Mouse (Mus musculus): ENCODE data around the gene Ipmk.

Ipmk gene

GRCm38 (mm10) chr10:71347509-71347949, at the start of gene Ipmk:
Gene Ipmk (plus strand): TSS chr10:71347763.
- peak; percentile 93 for DNase-seq (ENCODE audit: low read depth)

GRCm38 (mm10) chr10:71300161-71300560, 47.4 kb upstream of the Ipmk start:
- no peak for DNase-seq (ENCODE audit: low read depth)

- DNase-seq (ENCODE audit: low read depth) = no peak
These were observed 45.1 kb upstream of the Ipmk start for GRCm38 (mm10) chr10:71302490-71302889.

GRCm38 (mm10) chr10:71306190-71306589, 41.4 kb upstream of the Ipmk start:
- no peak for DNase-seq (ENCODE audit: low read depth)

- no peak for DNase-seq (ENCODE audit: low read depth)
These were observed 40.8 kb upstream of the Ipmk start for GRCm38 (mm10) chr10:71306759-71307158.

GRCm38 (mm10) chr10:71308199-71308598, 39.4 kb upstream of the Ipmk start:
- DNase-seq (ENCODE audit: low read depth) = no peak

- DNase-seq (ENCODE audit: low read depth) = no peak
These were observed 37.3 kb upstream of the Ipmk start for GRCm38 (mm10) chr10:71310288-71310687.

GRCm38 (mm10) chr10:71314596-71314995, 33.0 kb upstream of the Ipmk start:
- no peak for DNase-seq (ENCODE audit: low read depth)

- no peak for DNase-seq (ENCODE audit: low read depth)
These were observed 31.5 kb upstream of the Ipmk start for GRCm38 (mm10) chr10:71316056-71316455.

GRCm38 (mm10) chr10:71316497-71316896, 31.1 kb upstream of the Ipmk start:
- DNase-seq (ENCODE audit: low read depth) = no peak

GRCm38 (mm10) chr10:71323669-71324068, 23.9 kb upstream of the Ipmk start:
- no peak for DNase-seq (ENCODE audit: low read depth)

- no peak for DNase-seq (ENCODE audit: low read depth)
These were observed 21.4 kb upstream of the Ipmk start for GRCm38 (mm10) chr10:71326123-71326522.

GRCm38 (mm10) chr10:71326789-71327188, 20.8 kb upstream of the Ipmk start:
- DNase-seq (ENCODE audit: low read depth) = no peak

- DNase-seq (ENCODE audit: low read depth) = no peak
These were observed 20.2 kb upstream of the Ipmk start for GRCm38 (mm10) chr10:71327386-71327785.

GRCm38 (mm10) chr10:71328382-71328781, 19.2 kb upstream of the Ipmk start:
- DNase-seq (ENCODE audit: low read depth) = no peak

GRCm38 (mm10) chr10:71328870-71329269, 18.7 kb upstream of the Ipmk start:
- DNase-seq (ENCODE audit: low read depth) = no peak

GRCm38 (mm10) chr10:71329295-71329694, 18.3 kb upstream of the Ipmk start:
- no peak for DNase-seq (ENCODE audit: low read depth)

GRCm38 (mm10) chr10:71330070-71330469, 17.5 kb upstream of the Ipmk start:
- DNase-seq (ENCODE audit: low read depth) = no peak

- no peak for DNase-seq (ENCODE audit: low read depth)
These were observed 15.7 kb upstream of the Ipmk start for GRCm38 (mm10) chr10:71331908-71332307.

GRCm38 (mm10) chr10:71332376-71332775, 15.2 kb upstream of the Ipmk start:
- DNase-seq (ENCODE audit: low read depth) = no peak

- no peak for DNase-seq (ENCODE audit: low read depth)
These were observed 14.7 kb upstream of the Ipmk start for GRCm38 (mm10) chr10:71332859-71333258.

GRCm38 (mm10) chr10:71337733-71338132, 9.8 kb upstream of the Ipmk start:
- no peak for DNase-seq (ENCODE audit: low read depth)

- DNase-seq (ENCODE audit: low read depth) = no peak
These were observed 9.2 kb upstream of the Ipmk start for GRCm38 (mm10) chr10:71338156-71338905.

GRCm38 (mm10) chr10:71339463-71339862, 8.1 kb upstream of the Ipmk start:
- no peak for DNase-seq (ENCODE audit: low read depth)
